Mouse (Mus musculus) hindbrain, postnatal 0 days (tissue): ENCODE data around the gene U90926. TPM values are rescaled to one million over a fixed set of nuclear protein-coding genes. Genes with fewer than 3 reads are reported as not detected.

Experiments
- ATAC-seq: fragments of 200-750 bp; cut with Nextera tagmentation; 2 replicates; pipeline ENCODE4 v1.8.0; 2017; ENCODE audit warnings: mild to moderate bottlenecking, moderate TSS enrichment, moderate library complexity
- DNase-seq: peaks from one replicate; pipeline ENCODE4 v3.0.0-alpha.2; 2015; ENCODE audit warnings: low spot score
- H3K27ac ChIP-seq: fragments of 300-500 bp; sonication (generic); 2 replicates; pipeline ENCODE4 v1.5.1; 2014; ENCODE audit warnings: mild to moderate bottlenecking
- H3K27me3 ChIP-seq: fragments of 300-500 bp; sonication (generic); 2 replicates; pipeline ENCODE4 v1.6.1; 2014; ENCODE audit warnings: low read length, mixed read lengths; ENCODE audit not compliant: insufficient read depth
- H3K36me3 ChIP-seq: fragments of 300-500 bp; sonication (generic); 2 replicates; pipeline ENCODE4 v1.6.1; 2014; ENCODE audit warnings: low read length, mixed read lengths; ENCODE audit not compliant: insufficient read depth
- H3K4me1 ChIP-seq: fragments of 300-500 bp; sonication (generic); 2 replicates; pipeline ENCODE4 v1.6.1; 2014; ENCODE audit warnings: antibody characterized with exemption, low read length, mixed read lengths; ENCODE audit not compliant: insufficient read depth
- H3K4me2 ChIP-seq: fragments of 300-500 bp; sonication (generic); 2 replicates; pipeline ENCODE4 v1.6.1; 2014; ENCODE audit warnings: low read depth, mild to moderate bottlenecking, low read length, moderate library complexity, mixed read lengths
- H3K4me3 ChIP-seq: fragments of 300-500 bp; sonication (generic); 2 replicates; pipeline ENCODE4 v1.5.1; 2014; ENCODE audit warnings: low read length
- H3K9ac ChIP-seq: fragments of 300-500 bp; sonication (generic); replicated peaks from 2 replicates; pipeline ENCODE4 v1.6.1; 2014; ENCODE audit warnings: mild to moderate bottlenecking, low read length, moderate library complexity, mixed read lengths
- H3K9me3 ChIP-seq: fragments of 300-500 bp; sonication (generic); 2 replicates; pipeline ENCODE4 v1.6.1; 2016; ENCODE audit warnings: low read length, mixed read lengths
- CTCF ChIP-seq: IDR thresholded peaks from 2 replicates; pipeline ENCODE4 v1.5.1; 2016; ENCODE audit warnings: antibody characterized with exemption, control low read depth, low read depth
- WGBS: fragments of 180-500 bp; shearing (Covaris S2); extraction: QIAGEN DNeasy Blood & Tissue Kit; methylation state at CpG from one replicate; pipeline ENCODE4 v1.1.7; 2014; 5-methylcytosine and 5-hydroxymethylcytosine counted together
- polyA plus RNA-seq: library from polyadenylated mRNA; unstranded; fragments of >200 nt; fragmentation: Nextera tagmentation; extraction: Ambion mirVana; gene quantifications from 2 replicates; pipeline ENCODE4 v1.2.1, GENCODE M21; 2015
- total RNA-seq: library from RNA; depleted of rRNA; stranded (reverse); fragments of >200 nt; gene quantifications from 2 replicates; pipeline ENCODE4 v1.2.3, GENCODE M21; 2014; rRNA removed

Gene U90926
- total and polyA plus RNA-seq, 2 experiments from 2014 or later: not detected

DNA sequence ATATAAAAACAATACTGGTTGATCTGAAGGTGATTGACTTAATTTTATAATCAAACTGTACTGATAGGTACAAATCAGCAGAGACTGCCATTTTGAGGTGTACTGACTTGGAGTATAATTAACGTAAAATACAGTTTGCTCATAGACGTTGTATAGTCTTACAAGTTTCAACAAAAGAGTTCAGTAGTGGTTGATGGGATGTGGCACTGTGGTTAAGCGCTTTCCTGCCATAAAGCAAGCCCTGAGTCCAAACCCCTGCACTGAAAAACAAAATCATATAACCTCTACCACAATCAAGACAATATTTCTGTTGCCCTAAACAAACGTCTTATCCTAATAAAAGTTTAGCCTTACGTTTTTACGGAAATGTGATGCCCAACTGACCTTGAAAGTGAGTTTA, 49.2 kb downstream of the U90926 start:
- TF ChIP-seq CTCF: no peak
- 96% methylated on average over 6 of the region's 6 CpGs for WGBS
- Histone ChIP-seq H3K9ac (no peak overlapping the region), H3K4me2 (no peak overlapping the region), H3K27me3 (no peaks in the 10 kb centered on the region), H3K27ac (no peak overlapping the region), H3K36me3 (peaks cover 12% of the 10 kb centered on the region; the same call in 1 of the 2 replicates), H3K4me3 (no peak overlapping the region), H3K9me3 (no peaks in the 10 kb centered on the region), H3K4me1 (no peaks in the 10 kb centered on the region)
- ATAC-seq: no peak
- DNase-seq: no peak

Other genes starting within 250 kb of the U90926 start
- gene Odaph, start 227.9 kb downstream of the U90926 start, total RNA-seq: 1.2 TPM in 1 of 2 replicates, not detected in the other
- 0.66 and 1.1 TPM in 2 replicates for gene Odaph, start 227.9 kb downstream of the U90926 start, polyA plus RNA-seq
- 16.6 and 17.1 TPM in 2 replicates for gene Cdkl2, start 171.5 kb downstream of the U90926 start, total RNA-seq
- gene Cdkl2, start 171.5 kb downstream of the U90926 start, polyA plus RNA-seq: 29.2 and 29.4 TPM in 2 replicates
- gene G3bp2, start 131.7 kb downstream of the U90926 start, total RNA-seq: 132 and 143 TPM in 2 replicates
- 265 and 271 TPM in 2 replicates for gene G3bp2, start 131.7 kb downstream of the U90926 start, polyA plus RNA-seq
- 16.1 and 17.7 TPM in 2 replicates for gene Uso1, start 77.5 kb downstream of the U90926 start, total RNA-seq
- 29.6 and 29.8 TPM in 2 replicates for gene Uso1, start 77.5 kb downstream of the U90926 start, polyA plus RNA-seq
- gene Ppef2, start 40.9 kb upstream of the U90926 start, total RNA-seq: 1.5 and 3.5 TPM in 2 replicates
- 0.35 and 0.43 TPM in 2 replicates for gene Ppef2, start 40.9 kb upstream of the U90926 start, polyA plus RNA-seq
- gene Naaa, start 62.8 kb upstream of the U90926 start, total RNA-seq: 28.9 and 44.9 TPM in 2 replicates
- gene Naaa, start 62.8 kb upstream of the U90926 start, polyA plus RNA-seq: 29.1 TPM in 2 replicates
- gene Sdad1, start 95.1 kb upstream of the U90926 start, total RNA-seq: 27.3 and 28.3 TPM in 2 replicates
- gene Sdad1, start 95.1 kb upstream of the U90926 start, polyA plus RNA-seq: 30.6 and 30.7 TPM in 2 replicates
- not detected in 2 replicates for gene Cxcl9, start 112.7 kb upstream of the U90926 start, total RNA-seq
- gene Cxcl9, start 112.7 kb upstream of the U90926 start, polyA plus RNA-seq: not detected in 2 replicates
- 1.8 and 4.1 TPM in 2 replicates for gene Art3, start 116.4 kb upstream of the U90926 start, total RNA-seq
- gene Art3, start 116.4 kb upstream of the U90926 start, polyA plus RNA-seq: 8.0 and 10.2 TPM in 2 replicates
- not detected in 2 replicates for gene Cxcl10, start 133.5 kb upstream of the U90926 start, total RNA-seq
- 0.54 and 0.80 TPM in 2 replicates for gene Cxcl10, start 133.5 kb upstream of the U90926 start, polyA plus RNA-seq
- 72.6 and 90.2 TPM in 2 replicates for gene Nup54, start 219.8 kb upstream of the U90926 start, total RNA-seq
- gene Nup54, start 219.8 kb upstream of the U90926 start, polyA plus RNA-seq: 41.3 and 42.3 TPM in 2 replicates